Mouse (Mus musculus): Measurements from ENCODE around the gene 4930432M17Rik.

DNA sequence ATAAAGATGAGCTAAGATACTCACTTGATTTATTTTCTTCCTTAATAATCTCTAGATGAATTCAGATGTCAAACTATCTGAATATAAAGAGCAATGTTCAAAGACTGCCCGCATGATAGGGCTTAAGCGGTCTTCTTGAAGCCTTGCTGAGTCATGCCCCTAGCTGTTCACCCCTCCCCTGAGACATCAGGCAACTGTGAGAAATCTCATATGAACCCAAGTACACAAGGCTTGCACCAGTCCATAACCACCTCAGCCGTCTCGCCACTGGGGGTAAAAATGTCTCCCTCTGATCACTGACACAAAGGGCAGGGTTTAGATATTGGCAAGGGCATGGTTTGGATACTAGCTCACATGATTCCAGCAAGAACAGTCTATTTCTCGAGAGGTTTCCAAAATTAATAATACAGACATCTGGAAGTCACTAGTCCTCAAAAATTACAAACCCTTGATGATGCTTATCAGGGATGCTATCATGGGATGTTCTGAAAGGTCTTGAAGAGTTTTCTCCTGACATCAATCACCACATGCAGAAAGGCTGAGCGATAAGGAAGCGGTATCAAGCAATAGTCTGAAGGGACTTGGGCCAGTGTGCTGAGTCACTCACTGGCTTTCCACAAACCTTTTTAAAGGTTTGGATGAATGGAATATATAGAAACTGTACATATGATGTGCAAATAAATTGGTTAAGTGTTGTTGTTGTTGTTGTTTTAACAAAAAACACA is 32.8 kb downstream of the 4930432M17Rik start:
- TF ChIP-seq CTCF (IDR thresholded peaks at IDR 0.05; ENCODE audit: control insufficient read depth, insufficient read depth, low read length), result no peak
- no peak for TF ChIP-seq POLR2A (IDR thresholded peaks at IDR 0.05; ENCODE audit: borderline replicate concordance, control insufficient read depth, low read depth, low read length)
